Mouse (Mus musculus): ENCODE measurements around the gene Defb18. TPM values are rescaled to one million over a fixed set of nuclear protein-coding genes. Genes with fewer than 3 reads are reported as not detected.

The Defb18 gene
- polyA plus RNA-seq, 1 experiment from 2014 or later: not detected

Other genes with a start within 250 kb of the Defb18 start
- gene Crisp4, start 91.5 kb downstream of the Defb18 start, polyA plus RNA-seq (2014; fragmentation: Nextera tagmentation; extraction: Ambion mirVana): not detected in 2 replicates
- not detected in 2 replicates for gene Defb41, start 27.7 kb upstream of the Defb18 start, polyA plus RNA-seq (2014; fragmentation: Nextera tagmentation; extraction: Ambion mirVana)